Mouse (Mus musculus) brain, embryonic 14.5 days (tissue): ENCODE results near the gene Efcab9.

ENCODE experiments used
- CTCF ChIP-seq: fragments of 200-500 bp; IDR thresholded peaks from 2 replicates; pipeline ENCODE4 v1.5.1; 2012; ENCODE audit warnings: inconsistent platforms, mild to moderate bottlenecking, moderate library complexity, borderline replicate concordance; ENCODE audit not compliant: insufficient read depth, insufficient read length; ENCODE audit errors: extremely low read depth
- POLR2A ChIP-seq: fragments of 200-500 bp; IDR thresholded peaks from 2 replicates; pipeline ENCODE4 v1.6.1; 2012; ENCODE audit warnings: mild to moderate bottlenecking, inconsistent platforms, borderline replicate concordance; ENCODE audit not compliant: poor library complexity, insufficient read depth, insufficient read length, severe bottlenecking; ENCODE audit errors: extremely low read depth

DNA sequence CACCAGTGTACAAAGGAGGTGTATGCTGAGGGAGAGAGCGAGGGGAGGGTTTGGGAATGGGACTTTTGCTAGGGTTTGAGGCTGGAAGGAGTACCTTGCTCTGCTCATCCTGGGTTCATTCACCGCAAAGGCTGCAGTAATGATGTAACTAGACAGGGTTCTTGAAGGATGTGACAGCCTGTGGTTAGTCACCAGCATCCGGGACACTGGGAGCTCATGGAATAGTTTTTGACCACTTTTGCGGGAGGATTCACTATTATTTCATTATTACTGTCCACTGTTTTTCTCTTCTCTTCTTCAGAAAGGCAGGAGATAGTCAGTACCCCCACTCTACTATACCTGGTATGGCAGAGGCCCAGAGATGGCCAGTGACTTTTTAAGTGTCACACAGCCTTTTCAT, 10.3 kb upstream of the Efcab9 start:
- TF ChIP-seq CTCF (no peak), POLR2A (no peak)
